Mouse (Mus musculus) midbrain, embryonic 11.5 days (tissue): ENCODE results near the gene Dynlt1a. TPM values are rescaled to one million over a fixed set of nuclear protein-coding genes. Genes with fewer than 3 reads are reported as not detected.
A peak's percentile ranks its signal among the peaks of the same experiment; 100 is the strongest.
"Not testable (repeated sequence)": the region's sequence is repeated elsewhere in the genome, so short reads cannot be mapped to it uniquely, and the experiment has no call there.

ENCODE experiments used
- ATAC-seq: fragments of 200-750 bp; cut with Nextera tagmentation; 2 replicates; pipeline ENCODE4 v1.8.0; 2017; ENCODE audit warnings: moderate TSS enrichment, moderate library complexity; ENCODE audit not compliant: low FRiP score
- DNase-seq: peaks from one replicate; pipeline ENCODE4 v3.0.0; 2015; ENCODE audit warnings: low spot score; ENCODE audit errors: missing footprints
- H3K27ac ChIP-seq: fragments of 300-500 bp; sonication (generic); 2 replicates; pipeline ENCODE4 v1.5.1; 2014; ENCODE audit warnings: low read depth, low read length
- H3K27me3 ChIP-seq: fragments of 300-500 bp; sonication (generic); 2 replicates; pipeline ENCODE4 v1.6.1; 2014; ENCODE audit warnings: mild to moderate bottlenecking, low read length, moderate library complexity, mixed read lengths; ENCODE audit not compliant: control insufficient read depth, insufficient read depth
- H3K36me3 ChIP-seq: fragments of 300-500 bp; sonication (generic); 2 replicates; pipeline ENCODE4 v1.6.1; 2014; ENCODE audit warnings: mild to moderate bottlenecking, low read length, moderate library complexity, mixed read lengths; ENCODE audit not compliant: control insufficient read depth, insufficient read depth
- H3K4me1 ChIP-seq: fragments of 300-500 bp; sonication (generic); 2 replicates; pipeline ENCODE4 v1.6.1; 2014; ENCODE audit warnings: low read length; ENCODE audit not compliant: control insufficient read depth, insufficient read depth
- H3K4me2 ChIP-seq: fragments of 300-500 bp; sonication (generic); 2 replicates; pipeline ENCODE4 v1.6.1; 2014; ENCODE audit warnings: mild to moderate bottlenecking, moderate library complexity
- H3K4me3 ChIP-seq: fragments of 300-500 bp; sonication (generic); 2 replicates; pipeline ENCODE4 v1.5.1; 2014; ENCODE audit warnings: low read depth, low read length
- H3K9ac ChIP-seq: fragments of 300-500 bp; sonication (generic); 2 replicates; pipeline ENCODE4 v1.6.1; 2014; ENCODE audit warnings: low read length
- H3K9me3 ChIP-seq: fragments of 300-500 bp; sonication (generic); 2 replicates; pipeline ENCODE4 v1.6.1; 2016; ENCODE audit warnings: low read length; ENCODE audit not compliant: control insufficient read depth
- WGBS: fragments of 180-500 bp; shearing (Covaris S2); extraction: QIAGEN DNeasy Blood & Tissue Kit; methylation state at CpG from one replicate; pipeline ENCODE4 v1.1.7; 2014; 5-methylcytosine and 5-hydroxymethylcytosine counted together
- polyA plus RNA-seq: library from polyadenylated mRNA; unstranded; fragments of >200 nt; fragmentation: Nextera tagmentation; extraction: Ambion mirVana; gene quantifications from 2 replicates; pipeline ENCODE4 v1.2.1, GENCODE M21; 2014

The Dynlt1a gene
- polyA plus RNA-seq, 1 experiment from 2014 or later, result 32.0 TPM

- not testable (repeated sequence) for ATAC-seq, H3K27me3 ChIP-seq, H3K36me3 ChIP-seq, H3K4me1 ChIP-seq, H3K27ac ChIP-seq, DNase-seq, H3K4me3 ChIP-seq, H3K4me2 ChIP-seq, H3K9me3 ChIP-seq, H3K9ac ChIP-seq
- 85% methylated on average over 6 of the region's 6 CpGs for WGBS
These were observed 45.3 kb downstream of the Dynlt1a start for GRCm38 (mm10) chr17:6271970-6272369.

DNA sequence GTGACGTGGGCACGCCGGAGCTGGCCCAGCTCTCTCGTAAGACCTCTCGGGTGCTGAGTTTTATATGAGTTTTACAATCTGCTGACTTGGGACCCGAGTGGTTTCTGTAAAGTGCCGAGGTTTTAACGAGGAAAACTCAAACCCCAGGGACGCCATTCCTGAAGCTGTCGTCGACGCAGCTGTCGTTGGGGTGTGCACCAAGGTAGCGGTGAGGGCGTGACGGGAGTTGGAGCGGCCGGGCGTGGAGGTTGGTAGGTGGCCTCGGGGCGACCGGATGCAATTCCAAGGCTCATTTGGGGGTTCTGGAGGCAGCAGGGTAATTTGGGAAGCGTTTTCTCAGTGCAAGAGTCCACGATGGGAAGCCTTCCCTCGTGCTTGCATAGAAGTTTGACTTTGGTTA lies 46.5 kb downstream of the Dynlt1a start:
- H3K4me2 ChIP-seq, result peak overlapping the region; percentile 52
- H3K27ac ChIP-seq, H3K36me3 ChIP-seq, H3K9me3 ChIP-seq, H3K4me1 ChIP-seq, ATAC-seq, H3K27me3 ChIP-seq: not testable (repeated sequence)
- H3K9ac ChIP-seq, result peak overlapping the region; percentile 56
- peak overlapping the region; percentile 48 for H3K4me3 ChIP-seq
- DNase-seq, result peak; percentile 94
- WGBS, result under 1% methylated on average over 24 of the region's 25 CpGs

DNA sequence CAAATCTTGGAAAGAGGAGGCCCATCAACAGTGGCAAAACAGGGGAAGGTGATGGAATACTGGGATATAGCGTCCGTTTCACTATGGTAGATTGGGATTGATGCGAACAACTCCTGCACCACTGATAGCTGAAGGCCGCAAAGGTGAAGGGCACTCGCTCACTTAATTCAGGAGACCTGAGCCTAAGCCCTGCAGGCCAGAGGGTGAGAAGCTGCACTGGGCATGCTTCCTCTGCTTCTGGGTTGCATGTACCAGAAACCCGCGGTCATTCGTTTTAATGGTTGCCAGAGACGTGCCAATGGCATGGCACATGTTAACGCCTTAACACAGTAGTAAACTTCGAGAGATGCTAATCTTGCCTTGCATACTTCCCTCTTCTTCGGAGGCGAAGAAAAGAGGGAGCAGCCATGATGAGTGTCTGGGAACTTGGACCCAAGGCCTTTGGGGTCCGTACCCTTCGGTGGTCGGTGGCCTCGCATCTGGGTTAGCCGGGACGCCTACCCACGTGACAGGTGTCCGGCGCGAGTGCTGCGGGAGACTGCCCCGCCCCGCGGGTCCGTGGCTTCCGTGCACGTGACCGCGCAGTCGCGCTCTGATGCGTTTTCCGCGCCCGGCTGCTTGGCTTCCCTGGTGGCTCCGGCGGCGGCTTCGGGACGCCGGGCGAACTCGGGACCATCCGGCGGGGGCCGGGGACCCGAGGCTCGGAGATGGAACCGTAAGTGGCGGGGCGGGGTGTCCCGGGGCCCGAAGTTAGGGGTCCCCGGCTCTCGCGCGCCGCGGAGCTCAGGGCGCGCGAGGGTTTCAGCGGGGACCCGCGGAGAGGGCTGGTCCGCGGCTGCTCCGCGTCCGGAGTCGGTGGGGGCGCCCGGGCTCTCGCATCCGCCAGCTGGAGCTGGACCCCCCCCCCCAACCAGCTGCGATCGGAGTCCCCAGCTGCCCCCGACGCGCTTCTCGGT lies 47.1 kb downstream of the Dynlt1a start:
- Histone ChIP-seq H3K9ac (peak overlapping the region; percentile 56), H3K4me3 (peak overlapping the region; percentile 48), H3K4me2 (peak overlapping the region; percentile 52)
- H3K4me1 ChIP-seq, H3K27ac ChIP-seq, H3K27me3 ChIP-seq, H3K36me3 ChIP-seq, H3K9me3 ChIP-seq: not testable (repeated sequence)
- peak; percentile 92 for DNase-seq
- 2% methylated on average over 51 of the region's 84 CpGs for WGBS
- ATAC-seq, result peak; percentile 89

DNA sequence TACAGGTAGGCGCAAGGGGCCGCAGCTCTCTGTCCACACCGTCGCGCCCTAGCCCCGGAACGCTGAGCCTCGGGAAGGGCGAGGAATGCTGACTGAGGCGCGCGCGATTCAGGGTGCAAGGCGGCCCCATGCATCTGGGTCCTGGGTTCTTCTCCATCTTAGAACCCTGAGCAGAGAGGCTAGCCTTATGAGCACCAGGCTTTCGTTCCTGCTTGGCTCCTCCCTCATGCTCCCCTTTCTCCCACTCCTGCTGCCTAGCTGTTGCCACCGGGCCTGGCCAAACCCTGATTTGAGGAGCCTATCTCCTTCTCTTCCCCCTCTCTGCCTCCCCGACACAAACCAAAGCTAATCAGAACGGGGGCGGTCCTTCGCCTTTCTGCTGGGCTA lies 60.2 kb downstream of the Dynlt1a start:
- not testable (repeated sequence) for H3K27ac ChIP-seq, H3K9me3 ChIP-seq, H3K4me1 ChIP-seq, H3K36me3 ChIP-seq, H3K27me3 ChIP-seq, H3K9ac ChIP-seq
- DNase-seq (peak; percentile 81), ATAC-seq (0 out of 2 replicates have a peak, but pooled peaks have one; percentile 11)
- 0 out of 2 replicates have a peak overlapping the region, but pooled peaks have one; percentile 13 for H3K4me3 ChIP-seq
- 0% methylated on average over 15 of the region's 20 CpGs for WGBS
- H3K4me2 ChIP-seq, result peak overlapping the region; percentile 29; the same call in 1 of the 2 replicates

- not testable (repeated sequence) for H3K4me1 ChIP-seq, DNase-seq, H3K36me3 ChIP-seq, H3K9ac ChIP-seq, H3K27ac ChIP-seq, H3K9me3 ChIP-seq, H3K27me3 ChIP-seq
- Histone ChIP-seq H3K4me2 (peak within 1 kb of the TSS; percentile 29; the same call in 1 of the 2 replicates), H3K4me3 (0 out of 2 replicates have a peak within 1 kb of the TSS, but pooled peaks have one; percentile 13)
- ATAC-seq, result peak; percentile 74
- 2% methylated on average over 8 of the region's 51 CpGs for WGBS
These were observed 60.8 kb downstream of the Dynlt1a start, which contains the start of gene Tmem181a for GRCm38 (mm10) chr17:6256400-6257069. TSS of gene Tmem181a (plus strand) at chr17:6256860.

Other genes with a start within 250 kb of the Dynlt1a start
- gene Serac1, start 237.8 kb downstream of the Dynlt1a start, polyA plus RNA-seq, result 7.7 and 7.9 TPM in 2 replicates
- 169 and 171 TPM in 2 replicates for gene Gtf2h5, start 237.7 kb downstream of the Dynlt1a start, polyA plus RNA-seq
- 97.4 and 104 TPM in 2 replicates for gene Tulp4, start 211.1 kb downstream of the Dynlt1a start, polyA plus RNA-seq
- 22.2 and 25.6 TPM in 2 replicates for gene Tmem181a, start 60.6 kb downstream of the Dynlt1a start, polyA plus RNA-seq
- gene Dynlt1b, start 112.6 kb upstream of the Dynlt1a start, polyA plus RNA-seq, result 673 and 680 TPM in 2 replicates